Mouse (Mus musculus) midbrain, embryonic 12.5 days (tissue): ENCODE data around the gene Arvcf. TPM values are rescaled to one million over a fixed set of nuclear protein-coding genes. Genes with fewer than 3 reads are reported as not detected.

Experiments
- ATAC-seq: fragments of 200-750 bp; cut with Nextera tagmentation; 2 replicates; pipeline ENCODE4 v1.8.0; 2017; ENCODE audit warnings: low read depth, moderate TSS enrichment, moderate library complexity; ENCODE audit not compliant: low FRiP score
- H3K27ac ChIP-seq: fragments of 300-500 bp; sonication (generic); replicated peaks from 2 replicates; pipeline ENCODE4 v1.5.1; 2016; ENCODE audit warnings: mild to moderate bottlenecking
- H3K27me3 ChIP-seq: fragments of 300-500 bp; sonication (generic); 2 replicates; pipeline ENCODE4 v1.6.1; 2016; ENCODE audit warnings: mild to moderate bottlenecking
- H3K36me3 ChIP-seq: fragments of 300-500 bp; sonication (generic); 2 replicates; pipeline ENCODE4 v1.6.1; 2016
- H3K4me1 ChIP-seq: fragments of 300-500 bp; sonication (generic); 2 replicates; pipeline ENCODE4 v1.6.1; 2016
- H3K4me2 ChIP-seq: fragments of 300-500 bp; sonication (generic); replicated peaks from 2 replicates; pipeline ENCODE4 v1.6.1; 2016; ENCODE audit warnings: mild to moderate bottlenecking, moderate library complexity
- H3K4me3 ChIP-seq: fragments of 300-500 bp; sonication (generic); 2 replicates; pipeline ENCODE4 v1.5.1; 2016; ENCODE audit warnings: mild to moderate bottlenecking
- H3K9ac ChIP-seq: fragments of 300-500 bp; sonication (generic); replicated peaks from 2 replicates; pipeline ENCODE4 v1.6.1; 2016; ENCODE audit warnings: mild to moderate bottlenecking, moderate library complexity
- H3K9me3 ChIP-seq: fragments of 300-500 bp; sonication (generic); 2 replicates; pipeline ENCODE4 v1.6.1; 2016; ENCODE audit warnings: mild to moderate bottlenecking
- WGBS: fragments of 180-500 bp; shearing (Covaris S2); methylation state at CpG from one replicate; pipeline ENCODE4 v1.1.7; 2016; 5-methylcytosine and 5-hydroxymethylcytosine counted together
- polyA plus RNA-seq: library from polyadenylated mRNA; unstranded; fragments of >200 nt; fragmentation: Nextera tagmentation; extraction: Ambion mirVana; gene quantifications from 2 replicates; pipeline ENCODE4 v1.2.1, GENCODE M21; 2016

The Arvcf gene
- polyA plus RNA-seq, 1 experiment from 2014 or later: 129 TPM

DNA sequence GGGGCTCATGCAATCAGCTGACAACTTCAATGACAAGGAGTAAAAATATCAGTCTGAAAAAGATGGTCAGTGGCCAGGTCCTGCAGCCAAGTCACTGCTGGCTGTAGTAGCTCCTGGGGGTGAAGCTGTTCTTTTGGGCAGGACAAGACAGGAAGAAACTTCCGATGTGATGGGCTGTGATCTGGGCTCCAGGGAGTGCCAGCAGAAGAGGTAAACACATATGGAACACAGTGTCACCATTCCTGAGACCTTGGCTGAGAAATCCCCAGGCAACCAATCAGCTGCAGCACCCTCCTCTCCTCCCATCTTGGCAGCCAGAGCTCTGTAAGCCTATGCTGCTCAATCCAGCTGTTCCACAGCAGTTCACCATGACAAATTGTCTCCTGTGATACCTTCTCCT lies 8.1 kb upstream of the Arvcf start:
- Histone ChIP-seq H3K27me3 (no peaks in the 10 kb centered on the region), H3K4me2 (no peak overlapping the region), H3K9me3 (no peaks in the 10 kb centered on the region), H3K9ac (no peak overlapping the region), H3K4me1 (peaks cover 23% of the 10 kb centered on the region), H3K36me3 (peaks cover under 1% of the 10 kb centered on the region; the same call in 1 of the 2 replicates), H3K27ac (no peak overlapping the region), H3K4me3 (no peak overlapping the region)
- WGBS: 45% methylated on average over 1 of the region's 1 CpGs
- no peak for ATAC-seq

DNA sequence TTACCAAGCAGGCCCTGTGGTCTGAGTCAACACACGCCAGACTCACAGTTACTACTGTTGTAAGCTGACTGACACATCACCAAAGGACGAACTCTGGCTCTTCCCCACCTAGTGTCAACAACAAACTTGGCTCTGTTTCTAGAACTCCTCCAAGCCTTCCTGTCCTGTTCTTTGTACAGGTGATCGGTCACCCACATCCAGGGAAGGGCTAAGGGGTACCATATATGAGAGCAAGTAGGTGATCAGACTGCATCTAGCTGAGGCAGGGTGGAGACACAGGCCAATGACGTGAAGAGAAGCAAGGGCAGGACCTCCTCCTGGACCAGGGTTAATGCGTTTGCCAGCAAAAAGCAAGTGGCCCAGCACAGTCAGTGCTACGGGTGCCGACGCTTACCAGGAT lies 6.4 kb upstream of the Arvcf start:
- 92% methylated on average over 8 of the region's 8 CpGs for WGBS
- H3K27ac ChIP-seq: no peak overlapping the region
- H3K4me3 ChIP-seq: no peak overlapping the region
- H3K36me3 ChIP-seq: no peaks in the 10 kb centered on the region
- no peak overlapping the region for H3K4me2 ChIP-seq
- H3K9ac ChIP-seq: no peak overlapping the region
- peaks cover 28% of the 10 kb centered on the region for H3K4me1 ChIP-seq
- no peak for ATAC-seq
- H3K27me3 ChIP-seq: peaks cover 5% of the 10 kb centered on the region; the same call in 1 of the 2 replicates
- no peaks in the 10 kb centered on the region for H3K9me3 ChIP-seq

DNA sequence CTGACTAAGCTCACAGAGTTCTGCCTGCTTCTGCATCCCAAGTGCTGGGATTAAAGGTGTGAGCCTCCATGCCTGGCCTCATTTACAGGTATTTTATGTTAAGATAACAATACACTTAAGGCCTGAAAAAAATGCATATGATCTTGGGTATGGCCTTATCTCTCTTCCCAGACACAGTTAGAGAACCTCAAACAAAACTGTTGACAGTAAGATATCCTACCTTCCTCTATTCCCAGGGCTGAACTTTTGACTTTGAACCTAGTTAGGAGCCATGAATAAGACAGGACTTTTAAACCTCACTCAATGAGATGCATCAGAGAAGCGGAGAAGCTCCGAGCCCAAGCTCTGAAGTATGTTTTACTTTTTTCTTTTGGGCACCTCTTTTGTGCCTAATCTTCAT lies 5.9 kb upstream of the Arvcf start:
- Histone ChIP-seq H3K4me3 (no peak overlapping the region), H3K4me1 (peaks cover 28% of the 10 kb centered on the region), H3K4me2 (peak overlapping the region; percentile 70)

DNA sequence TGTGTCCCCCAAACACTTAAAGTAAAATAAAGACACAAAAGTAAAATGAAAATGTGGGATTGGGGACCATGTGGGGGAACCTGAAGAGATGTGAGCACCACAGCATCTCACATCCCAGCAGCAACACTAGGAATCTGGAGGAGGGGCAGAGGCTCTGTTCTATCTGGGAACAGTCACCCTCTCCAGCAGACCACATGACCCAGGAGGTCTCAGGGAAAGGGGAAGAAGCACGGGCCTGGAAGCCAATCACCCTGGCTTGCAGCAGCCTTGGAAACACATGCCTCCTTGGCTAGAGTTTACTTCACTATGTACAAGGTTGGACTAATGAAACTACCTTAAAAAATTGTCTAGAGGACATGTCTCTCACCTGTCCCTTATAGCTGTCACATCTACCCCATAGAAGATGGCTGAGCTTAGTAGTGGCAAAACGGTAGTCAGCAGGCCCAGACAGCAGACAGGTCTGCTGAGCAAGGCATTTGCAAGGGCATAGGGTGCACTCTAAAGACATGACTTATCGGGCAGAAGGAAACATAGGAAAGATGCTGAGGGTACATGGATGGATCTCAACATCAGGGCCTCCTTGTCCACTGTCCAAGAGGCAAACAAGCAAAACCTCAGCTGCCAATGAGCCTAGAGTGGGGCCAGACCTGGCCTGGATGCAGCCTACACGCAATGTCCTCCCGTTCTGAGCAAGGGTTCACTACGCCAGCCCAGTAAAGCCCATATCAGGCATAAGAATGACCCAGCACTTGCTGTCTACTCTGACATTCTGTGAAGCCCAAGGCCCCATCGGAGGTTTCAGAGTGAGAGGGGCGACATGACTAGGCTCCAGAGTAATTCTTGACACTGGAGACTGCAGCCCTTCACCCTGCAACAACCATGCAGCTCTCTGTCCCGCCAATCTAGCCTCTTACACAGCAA lies 5.1 kb upstream of the Arvcf start:
- 0 out of 2 replicates have a peak overlapping the region, but pooled peaks have one; percentile 25 for H3K27ac ChIP-seq

More for the DNA sequence above, 5.9 kb upstream of the Arvcf start:
- Histone ChIP-seq H3K27ac (no peak overlapping the region), H3K36me3 (no peaks in the 10 kb centered on the region), H3K9ac (no peak overlapping the region), H3K9me3 (no peaks in the 10 kb centered on the region), H3K27me3 (peaks cover 10% of the 10 kb centered on the region)
- WGBS: 62% methylated on average over 2 of the region's 2 CpGs
- no peak for ATAC-seq

DNA sequence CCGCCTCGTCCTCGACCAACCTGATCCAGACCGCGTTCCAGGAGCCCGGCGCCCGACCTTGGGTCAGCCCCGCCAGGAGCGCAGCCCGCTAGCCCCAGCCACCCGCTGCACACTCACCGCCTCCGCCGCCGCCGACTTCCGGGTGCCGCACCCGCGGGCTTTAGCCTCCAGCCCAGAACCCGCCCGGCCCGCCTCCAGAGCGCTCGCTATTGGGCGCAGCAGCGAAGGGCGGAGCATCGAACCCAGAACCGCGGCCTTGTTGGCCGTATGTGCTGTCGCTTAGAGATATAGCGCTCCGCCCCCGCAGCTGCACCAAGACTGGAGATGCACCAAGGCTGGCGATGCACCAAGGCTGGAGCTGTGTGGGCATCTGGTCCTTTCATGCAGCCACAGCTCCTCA lies 4.2 kb upstream of the Arvcf start:
- under 1% methylated on average over 38 of the region's 38 CpGs for WGBS
- peak; percentile 92 for ATAC-seq
- peak overlapping the region; percentile 74 for H3K27ac ChIP-seq

More for the DNA sequence above, 5.1 kb upstream of the Arvcf start:
- Histone ChIP-seq H3K4me3 (peak overlapping the region; percentile 53), H3K27me3 (peaks cover 14% of the 10 kb centered on the region), H3K4me2 (peak overlapping the region; percentile 70), H3K9me3 (no peaks in the 10 kb centered on the region), H3K36me3 (no peaks in the 10 kb centered on the region), H3K4me1 (peaks cover 33% of the 10 kb centered on the region), H3K9ac (peak overlapping the region; percentile 56)
- 0 out of 2 replicates have a peak, but pooled peaks have one; percentile 0 for ATAC-seq
- WGBS: 43% methylated on average over 9 of the region's 9 CpGs

DNA sequence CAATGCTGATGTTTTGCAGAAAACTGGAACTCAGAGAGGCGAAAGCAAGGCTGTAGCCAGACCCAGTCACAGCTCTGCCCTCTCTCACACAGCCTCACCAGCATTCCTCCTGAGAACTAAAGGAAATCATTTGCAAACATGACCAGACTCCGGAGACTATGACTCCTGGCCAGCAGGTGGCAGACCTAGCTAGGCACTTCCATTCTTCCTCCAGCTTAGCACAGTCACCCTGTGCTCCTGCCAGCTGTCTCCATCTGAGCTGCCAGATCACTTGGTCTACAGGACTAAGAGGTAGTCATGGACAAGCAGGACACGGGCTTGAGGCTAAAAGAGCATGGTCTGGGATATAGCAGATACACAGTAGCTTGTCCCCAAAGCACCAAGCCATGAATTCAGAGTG lies 2.7 kb upstream of the Arvcf start:
- H3K4me2 ChIP-seq: no peak overlapping the region
- peaks cover 49% of the 10 kb centered on the region for H3K4me1 ChIP-seq
- H3K9ac ChIP-seq: no peak overlapping the region
- no peaks in the 10 kb centered on the region for H3K36me3 ChIP-seq
- ATAC-seq: peak; percentile 14
- H3K27me3 ChIP-seq: peaks cover 25% of the 10 kb centered on the region
- WGBS: 7% methylated on average over 3 of the region's 3 CpGs
- H3K27ac ChIP-seq: 0 out of 2 replicates have a peak overlapping the region, but pooled peaks have one; percentile 40
- no peaks in the 10 kb centered on the region for H3K9me3 ChIP-seq
- no peak overlapping the region for H3K4me3 ChIP-seq

More for the DNA sequence above, 4.2 kb upstream of the Arvcf start:
- Histone ChIP-seq H3K9ac (peak overlapping the region; percentile 56), H3K36me3 (no peaks in the 10 kb centered on the region), H3K4me1 (peaks cover 36% of the 10 kb centered on the region), H3K9me3 (no peaks in the 10 kb centered on the region), H3K4me2 (peak overlapping the region; percentile 70), H3K27me3 (peaks cover 14% of the 10 kb centered on the region), H3K4me3 (peak overlapping the region; percentile 53)

DNA sequence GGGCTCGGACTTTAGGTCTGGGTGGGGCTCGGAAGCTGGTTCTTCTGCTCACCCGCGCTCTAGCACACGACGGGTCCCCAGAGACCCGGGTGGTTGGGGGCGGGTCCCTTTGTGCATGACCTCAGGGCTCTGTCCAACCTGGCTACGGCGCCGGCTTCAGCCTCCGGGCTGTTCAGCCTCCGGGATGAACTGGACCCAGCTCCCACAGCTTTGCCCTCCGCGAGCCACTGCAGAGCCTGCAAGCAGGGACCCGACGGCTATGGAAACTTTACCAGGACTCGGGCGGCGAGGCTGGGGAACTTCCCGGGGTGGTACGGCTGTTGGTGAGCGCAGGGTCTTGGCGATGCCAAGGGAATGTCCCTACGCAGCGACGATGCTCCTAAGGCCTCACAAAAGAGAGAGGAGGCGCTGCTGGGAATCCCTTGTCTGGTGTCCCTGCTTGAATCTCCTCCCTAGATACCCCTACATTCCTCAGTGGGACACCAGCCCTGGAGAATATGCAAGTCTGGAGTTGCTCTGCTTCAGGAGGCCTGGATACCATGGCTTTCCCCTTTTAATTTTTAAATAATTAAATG lies 706 bp downstream of the Arvcf start:
- Histone ChIP-seq H3K9me3 (no peaks in the 10 kb centered on the region), H3K4me3 (peak overlapping the region; percentile 83), H3K9ac (peak overlapping the region; percentile 84), H3K27me3 (peaks cover 31% of the 10 kb centered on the region), H3K4me2 (peak overlapping the region; percentile 85), H3K4me1 (peaks cover 42% of the 10 kb centered on the region), H3K36me3 (no peaks in the 10 kb centered on the region), H3K27ac (peak overlapping the region; percentile 49; the same call in 1 of the 2 replicates)
- WGBS: under 1% methylated on average over 27 of the region's 28 CpGs
- ATAC-seq: no peak; the same call in 1 of the 2 replicates

DNA sequence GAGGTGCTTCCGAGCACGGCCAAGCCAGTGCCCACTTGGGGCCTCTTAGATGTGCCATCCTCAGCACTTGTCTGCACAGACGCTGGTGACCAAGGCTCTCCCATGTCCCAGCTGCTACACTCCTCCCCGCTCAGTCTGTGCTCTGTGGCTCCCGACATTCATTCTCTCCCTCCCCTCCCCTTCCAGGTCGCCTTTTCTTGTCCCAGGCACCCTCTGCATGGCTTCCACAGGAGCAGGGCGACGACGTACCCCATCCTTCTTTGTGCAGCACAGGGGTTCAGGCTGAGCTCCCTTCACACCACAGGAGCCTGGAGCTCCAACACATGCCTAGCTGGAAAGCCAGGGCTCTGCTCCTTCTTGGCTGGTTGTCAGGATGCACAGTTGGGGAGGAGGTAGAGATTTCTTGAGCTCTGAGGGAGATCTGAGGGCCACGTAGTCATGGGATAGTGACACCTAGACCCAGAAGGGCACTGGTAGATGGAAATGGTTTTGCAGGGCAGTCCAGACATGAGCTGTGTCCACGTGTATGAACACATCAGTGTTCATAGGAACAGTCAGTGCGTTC lies 1.9 kb downstream of the Arvcf start:
- Histone ChIP-seq H3K9me3 (no peaks in the 10 kb centered on the region), H3K9ac (no peak overlapping the region; the same call in 1 of the 2 replicates), H3K27ac (no peak overlapping the region), H3K4me1 (peaks cover 35% of the 10 kb centered on the region), H3K4me2 (peak overlapping the region; percentile 85; the same call in 1 of the 2 replicates), H3K27me3 (peaks cover 31% of the 10 kb centered on the region), H3K36me3 (no peaks in the 10 kb centered on the region), H3K4me3 (no peak overlapping the region)
- ATAC-seq: no peak
- WGBS: 75% methylated on average over 12 of the region's 12 CpGs

DNA sequence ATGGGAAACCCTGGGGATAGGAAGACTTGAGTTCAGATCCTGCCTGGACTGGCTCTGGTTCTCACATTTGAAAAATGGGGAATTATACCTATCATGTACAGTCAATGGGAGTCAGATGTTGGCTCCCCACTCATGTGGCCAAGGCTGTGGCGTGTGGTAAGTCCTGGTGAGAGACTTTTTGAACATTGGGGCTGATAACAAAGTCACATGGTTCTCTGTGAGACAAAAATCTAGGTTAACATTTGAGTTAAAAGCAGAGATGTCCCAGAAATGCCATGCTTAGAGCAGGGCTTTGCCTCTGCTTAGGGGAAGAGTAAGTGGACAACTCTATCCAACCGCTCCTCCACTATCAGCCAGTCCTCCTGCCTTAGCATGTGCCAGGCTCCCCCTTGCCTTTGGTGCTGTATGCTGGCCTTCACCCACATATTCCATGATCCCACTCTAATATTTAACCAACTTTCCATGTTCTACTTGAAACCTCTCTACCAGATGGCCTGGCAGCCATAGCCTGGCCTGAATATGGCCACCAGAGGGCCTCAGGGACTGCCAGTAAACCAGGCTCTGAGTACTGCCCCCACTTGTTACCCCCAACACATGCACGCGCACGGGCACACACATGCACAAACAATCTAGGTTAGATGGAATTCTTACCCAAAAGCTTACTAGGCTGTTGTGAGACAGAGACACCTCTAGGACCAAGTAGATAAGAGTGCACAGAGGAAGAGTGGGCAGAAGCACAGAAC lies 3.5 kb downstream of the Arvcf start:
- no peak overlapping the region for H3K4me2 ChIP-seq
- H3K9ac ChIP-seq: no peak overlapping the region
- WGBS: 56% methylated on average over 5 of the region's 5 CpGs
- no peak overlapping the region for H3K4me3 ChIP-seq
- peaks cover 26% of the 10 kb centered on the region for H3K27me3 ChIP-seq
- H3K27ac ChIP-seq: no peak overlapping the region
- no peaks in the 10 kb centered on the region for H3K36me3 ChIP-seq
- no peaks in the 10 kb centered on the region for H3K9me3 ChIP-seq
- H3K4me1 ChIP-seq: peaks cover 30% of the 10 kb centered on the region
- no peak for ATAC-seq

DNA sequence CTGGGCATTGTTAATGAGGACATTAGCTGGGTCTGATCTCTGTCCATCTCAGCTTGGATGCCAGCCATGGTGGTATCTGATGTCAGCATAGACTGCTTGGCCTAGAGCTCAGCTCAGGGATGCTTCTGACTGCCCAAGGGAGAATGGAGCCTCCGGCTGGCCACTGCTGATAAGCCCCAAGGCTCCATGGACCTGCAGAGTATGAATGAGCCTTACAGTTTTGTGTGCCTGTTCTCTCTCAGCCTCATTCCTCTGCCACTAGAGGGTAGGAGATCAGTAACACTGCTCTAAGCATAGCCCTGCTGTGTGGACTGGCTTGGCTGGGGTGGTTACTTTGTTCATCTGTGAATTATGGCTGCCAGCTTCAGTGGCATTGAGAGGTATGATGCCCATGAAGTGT lies 5.1 kb downstream of the Arvcf start:
- no peaks in the 10 kb centered on the region for H3K36me3 ChIP-seq

DNA sequence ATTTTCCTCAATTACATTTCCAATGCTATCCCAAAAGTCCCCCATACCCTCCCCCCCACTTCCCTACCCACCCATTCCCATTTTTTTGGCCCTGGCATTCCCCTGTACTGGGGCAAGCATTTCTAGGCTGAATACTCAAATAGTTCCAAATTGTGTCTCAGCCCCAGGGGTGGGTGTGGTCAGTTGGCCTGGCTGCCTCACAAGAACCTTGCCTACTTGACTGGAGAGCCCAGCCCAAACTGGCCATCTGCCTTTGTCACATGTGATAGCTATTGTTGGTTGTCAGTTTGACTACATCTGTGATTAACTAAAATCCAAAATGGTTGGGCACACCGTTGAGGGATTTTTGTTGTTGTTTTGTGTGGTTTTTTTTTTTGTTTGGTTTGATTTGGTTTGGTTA lies 9.0 kb downstream of the Arvcf start:
- Histone ChIP-seq H3K9ac (no peak overlapping the region), H3K4me3 (no peak overlapping the region), H3K27me3 (no peaks in the 10 kb centered on the region), H3K9me3 (no peaks in the 10 kb centered on the region), H3K27ac (no peak overlapping the region), H3K36me3 (no peaks in the 10 kb centered on the region), H3K4me2 (no peak overlapping the region), H3K4me1 (peaks cover 10% of the 10 kb centered on the region; the same call in 1 of the 2 replicates)
- no peak for ATAC-seq
- 97% methylated on average over 1 of the region's 1 CpGs for WGBS

More for the DNA sequence above, 5.1 kb downstream of the Arvcf start:
- no peak overlapping the region for H3K9ac ChIP-seq
- H3K4me1 ChIP-seq: peaks cover 25% of the 10 kb centered on the region
- ATAC-seq: no peak
- H3K27me3 ChIP-seq: peaks cover 17% of the 10 kb centered on the region
- H3K9me3 ChIP-seq: no peaks in the 10 kb centered on the region
- H3K4me3 ChIP-seq: no peak overlapping the region
- H3K27ac ChIP-seq: no peak overlapping the region
- no peak overlapping the region for H3K4me2 ChIP-seq
- 76% methylated on average over 1 of the region's 1 CpGs for WGBS
